Mouse (Mus musculus) layer of hippocampus, postnatal 14 days (tissue): Measurements from ENCODE around the gene Bbox1. TPM values are rescaled to one million over a fixed set of nuclear protein-coding genes. Genes with fewer than 3 reads are reported as not detected.

Source experiments
- DNase-seq, 2 experiments: peaks; one replicate each; pipeline ENCODE4 v3.0.0; 2021 to 2022; ENCODE audit warnings: low spot score in 2 of 2, mixed read lengths in 1 of 2
- total RNA-seq, 2 experiments: library from RNA; stranded (reverse); gene quantifications; 2 replicates each; pipeline ENCODE4 v1.2.3; 2021

Gene Bbox1
- total RNA-seq, 2 experiments from 2014 or later: 1.1 to 1.3 TPM

DNA sequence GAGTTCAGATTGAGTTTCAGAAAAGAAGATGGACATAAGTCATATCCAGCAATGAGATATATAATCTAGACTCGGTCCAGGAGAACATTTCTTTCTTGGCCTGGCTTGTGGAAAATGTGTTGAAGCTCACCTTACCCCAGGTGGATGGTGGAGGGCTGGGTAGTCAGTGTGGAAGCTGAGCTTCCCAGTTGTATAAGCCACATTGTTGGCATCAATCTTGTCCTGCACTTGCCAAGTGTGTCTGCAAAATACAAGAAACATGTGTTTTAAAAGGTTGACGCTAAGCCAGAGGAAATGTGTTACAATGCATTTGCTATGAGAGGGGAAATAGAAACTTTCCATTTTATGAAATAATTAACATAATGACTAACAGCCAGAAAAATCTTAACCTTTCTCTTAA lies 38.9 kb downstream of the Bbox1 start:
- DNase-seq: peak; percentile 4 to 20

DNA sequence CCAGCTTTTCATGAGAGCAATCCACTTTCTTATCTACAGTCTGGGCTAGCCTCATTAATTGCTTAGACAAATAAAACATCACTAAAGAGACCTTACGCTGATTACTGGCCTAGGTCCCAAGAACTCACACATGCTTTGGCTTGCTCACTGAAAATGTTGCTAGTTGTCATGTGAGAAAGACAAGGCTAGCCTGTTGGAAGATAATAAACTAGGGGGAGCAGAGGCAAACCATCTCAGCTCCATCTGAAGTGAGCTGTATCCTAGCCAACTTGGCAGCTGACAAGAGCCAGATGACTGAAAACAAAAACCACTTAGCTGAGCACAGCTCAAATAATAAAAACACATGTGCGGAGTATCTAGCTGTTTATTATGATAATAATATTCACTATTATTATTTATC lies 40.2 kb downstream of the Bbox1 start:
- no peak for DNase-seq

DNA sequence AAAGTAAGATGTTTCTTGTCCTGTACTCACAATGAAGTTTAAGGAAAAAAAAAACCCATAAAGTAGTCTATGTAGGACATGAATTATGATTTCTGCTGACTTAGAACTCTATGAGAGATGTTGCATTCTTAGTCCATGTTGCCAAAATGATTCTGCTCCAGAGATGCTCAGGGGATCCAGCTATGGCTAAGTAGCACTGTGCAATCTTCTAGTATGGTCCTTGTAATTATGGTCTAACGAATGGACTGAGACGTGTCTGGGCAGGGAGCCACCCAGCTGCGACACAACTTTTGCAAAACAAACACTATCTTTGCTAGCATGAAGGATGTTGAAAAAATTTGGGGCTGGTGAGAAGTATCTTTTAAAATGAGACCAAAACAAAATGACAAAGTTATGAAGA lies 45.1 kb downstream of the Bbox1 start:
- DNase-seq: no peak

DNA sequence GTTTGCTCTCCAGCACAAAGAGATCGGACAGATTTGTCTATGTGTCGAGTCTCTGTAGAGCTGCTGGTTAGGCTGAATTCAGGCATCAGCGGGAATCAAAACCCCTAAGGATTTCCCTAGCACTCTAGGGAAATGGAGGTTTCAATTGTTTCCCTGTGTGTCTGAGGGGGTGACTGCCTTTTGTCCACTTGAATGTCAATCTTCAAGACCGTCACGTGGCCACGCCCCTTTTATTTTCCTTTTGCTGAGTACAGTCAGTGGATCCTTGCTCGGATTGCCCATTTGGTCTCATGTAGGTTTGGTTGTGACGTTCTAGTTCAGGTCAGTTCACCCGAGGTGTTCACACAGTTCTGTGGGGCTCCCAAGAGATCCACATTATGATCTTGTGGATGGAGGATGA lies 82.1 kb downstream of the Bbox1 start:
- DNase-seq: no peak

DNA sequence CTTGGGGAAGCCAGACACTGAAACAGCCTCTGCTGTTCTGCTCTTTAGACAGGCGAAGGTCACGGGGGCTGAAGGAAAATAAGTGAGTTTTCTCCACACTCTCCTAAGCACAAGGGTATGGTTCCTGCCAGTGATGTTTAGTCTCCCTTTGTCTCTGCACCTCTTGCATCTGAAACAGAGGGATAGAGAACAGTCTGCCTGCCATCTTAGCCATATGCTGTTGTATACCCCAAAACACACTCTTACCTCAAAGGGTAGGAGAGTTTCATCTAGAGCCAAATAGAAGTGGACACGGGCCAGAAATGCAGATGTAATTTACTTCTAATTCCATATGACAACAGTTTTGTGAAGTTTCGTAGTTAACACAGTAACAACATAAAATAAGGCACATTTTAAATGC lies 83.6 kb downstream of the Bbox1 start:
- no peak for DNase-seq

DNA sequence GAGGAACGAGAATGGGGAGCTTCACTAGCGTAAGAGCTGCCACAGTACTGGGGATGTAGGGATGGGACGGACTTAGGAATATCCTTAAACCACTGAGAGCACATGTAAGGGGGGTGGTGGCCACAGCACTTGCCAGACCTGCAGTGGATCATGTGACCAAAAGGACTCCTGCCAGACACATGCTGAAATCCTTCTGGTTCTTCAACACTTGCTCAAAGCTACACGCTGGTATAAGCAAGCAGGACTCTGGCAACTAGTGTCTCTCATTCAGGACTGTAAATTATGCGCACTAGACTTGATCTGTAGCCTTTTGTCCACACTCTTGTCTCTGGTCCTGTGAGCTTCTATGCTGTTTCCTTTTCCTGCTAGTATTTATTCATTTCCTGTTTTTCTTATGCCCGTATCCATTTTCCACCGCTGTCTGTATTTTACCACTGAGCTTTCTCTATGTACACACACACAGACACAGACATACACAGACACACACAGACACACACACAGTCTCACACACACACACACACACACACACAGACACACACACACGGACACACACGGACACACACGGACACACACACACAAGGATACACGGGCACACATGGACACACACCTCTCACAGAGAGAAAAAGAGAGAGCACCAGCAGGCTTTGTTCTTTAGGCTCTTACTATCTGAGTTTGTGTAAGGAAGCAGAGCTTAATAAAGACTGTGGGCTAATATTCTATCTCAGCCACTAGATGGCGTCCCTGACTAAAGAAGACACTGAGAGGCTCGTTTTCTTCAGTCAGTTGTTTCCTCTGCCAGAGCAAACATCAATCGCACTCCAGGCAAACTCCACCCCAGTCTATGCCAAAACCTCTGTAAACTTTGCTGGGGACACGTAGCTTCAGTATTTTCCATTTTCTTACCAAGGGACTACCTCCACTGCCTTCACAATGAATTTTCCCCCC lies 84.9 kb downstream of the Bbox1 start:
- peak; percentile 49 to 86 for DNase-seq

DNA sequence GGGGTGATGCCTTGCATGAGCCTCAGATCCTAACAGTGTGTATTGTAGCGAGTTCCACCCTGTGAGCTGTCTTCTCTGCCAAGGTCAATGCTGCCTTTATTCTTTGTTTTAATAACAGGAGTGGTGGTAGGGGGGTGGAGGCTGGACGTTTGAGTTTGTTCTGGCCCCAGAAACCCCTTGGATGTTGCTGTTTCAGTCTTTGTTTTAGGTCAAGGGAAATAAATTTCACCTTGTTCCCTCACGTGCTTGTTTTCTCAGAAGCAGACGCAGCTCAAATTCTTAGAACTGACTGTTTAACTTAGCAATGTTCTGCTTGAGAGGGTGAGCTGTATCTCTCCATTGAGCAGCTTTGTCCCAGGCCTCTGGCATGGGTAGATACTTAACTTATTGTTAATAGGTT lies 87.9 kb downstream of the Bbox1 start:
- no peak for DNase-seq

DNA sequence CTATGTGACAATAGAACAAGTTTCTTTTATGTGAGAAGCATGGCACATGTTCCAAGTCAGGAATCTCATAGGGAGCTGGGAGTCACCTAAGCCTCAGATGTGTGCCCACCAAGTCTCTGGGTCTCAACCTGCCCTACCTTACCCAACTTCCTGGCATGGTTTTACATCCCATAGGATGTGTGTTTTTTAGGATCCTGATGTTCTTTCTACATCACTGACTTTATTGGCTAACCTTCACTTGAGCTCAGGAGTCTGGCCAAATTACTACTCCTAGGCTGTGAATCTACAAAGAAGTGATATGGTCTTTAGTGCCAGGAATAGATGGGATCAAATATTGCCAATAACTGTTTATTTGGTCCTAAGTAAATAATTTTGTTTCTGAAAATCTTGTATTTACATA lies 88.4 kb downstream of the Bbox1 start:
- no peak for DNase-seq

DNA sequence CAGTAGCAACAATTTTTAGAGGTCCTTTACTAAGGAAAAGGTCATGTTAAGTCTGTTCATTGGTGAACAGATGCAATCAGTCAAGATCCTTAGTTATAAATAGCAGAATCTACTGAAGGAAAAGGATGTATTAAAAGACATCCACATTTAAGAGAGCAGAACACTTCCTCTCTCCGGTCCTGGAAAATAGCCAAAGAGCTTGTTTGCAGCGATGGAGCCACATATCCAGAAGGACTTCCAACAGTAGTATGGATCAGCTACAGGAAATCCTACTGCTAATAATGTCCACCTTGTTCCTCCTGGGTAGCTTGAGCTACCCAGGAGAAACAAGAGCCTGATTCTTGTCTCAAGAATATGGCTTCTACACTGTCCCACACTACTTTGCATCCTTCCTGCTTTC lies 91.6 kb downstream of the Bbox1 start:
- DNase-seq: no peak

DNA sequence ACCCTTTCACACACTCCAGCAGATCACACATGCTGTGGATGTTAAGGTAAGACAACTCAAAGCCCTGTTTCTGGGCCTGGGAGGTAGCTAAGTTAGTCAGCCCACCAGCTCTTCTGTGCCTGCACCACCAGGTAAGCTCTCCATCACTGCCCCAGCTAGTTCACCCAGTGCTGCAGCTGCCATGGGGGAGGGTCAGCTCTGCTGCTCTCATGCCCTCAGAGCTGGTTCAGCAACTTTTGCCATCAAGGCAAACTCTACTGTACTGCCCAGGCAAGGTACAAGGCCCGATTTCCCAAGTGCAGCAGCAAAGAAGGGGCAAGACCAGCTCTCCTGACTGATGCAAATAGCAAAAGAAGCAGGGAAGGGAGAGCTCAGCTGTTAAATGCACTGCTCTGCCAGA lies 93.9 kb downstream of the Bbox1 start:
- no peak for DNase-seq

DNA sequence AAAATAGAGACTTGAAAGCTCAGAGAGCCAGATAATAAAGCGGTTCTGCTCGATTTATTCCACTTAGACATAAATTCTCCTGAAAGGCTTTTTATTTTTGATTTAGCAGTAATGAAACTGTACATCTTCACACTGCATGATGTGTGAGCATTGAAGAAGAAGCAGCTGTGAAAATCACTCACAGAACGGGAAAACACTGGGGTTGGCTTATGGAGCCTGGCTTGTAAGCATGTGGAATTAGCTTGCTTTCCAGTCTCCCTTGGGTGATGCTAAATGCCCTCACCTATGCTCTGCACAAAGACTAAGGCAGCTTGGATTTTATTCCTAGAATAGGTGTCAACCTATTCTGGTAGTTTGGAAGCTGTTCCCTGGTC lies 98.7 kb downstream of the Bbox1 start:
- DNase-seq: no peak

DNA sequence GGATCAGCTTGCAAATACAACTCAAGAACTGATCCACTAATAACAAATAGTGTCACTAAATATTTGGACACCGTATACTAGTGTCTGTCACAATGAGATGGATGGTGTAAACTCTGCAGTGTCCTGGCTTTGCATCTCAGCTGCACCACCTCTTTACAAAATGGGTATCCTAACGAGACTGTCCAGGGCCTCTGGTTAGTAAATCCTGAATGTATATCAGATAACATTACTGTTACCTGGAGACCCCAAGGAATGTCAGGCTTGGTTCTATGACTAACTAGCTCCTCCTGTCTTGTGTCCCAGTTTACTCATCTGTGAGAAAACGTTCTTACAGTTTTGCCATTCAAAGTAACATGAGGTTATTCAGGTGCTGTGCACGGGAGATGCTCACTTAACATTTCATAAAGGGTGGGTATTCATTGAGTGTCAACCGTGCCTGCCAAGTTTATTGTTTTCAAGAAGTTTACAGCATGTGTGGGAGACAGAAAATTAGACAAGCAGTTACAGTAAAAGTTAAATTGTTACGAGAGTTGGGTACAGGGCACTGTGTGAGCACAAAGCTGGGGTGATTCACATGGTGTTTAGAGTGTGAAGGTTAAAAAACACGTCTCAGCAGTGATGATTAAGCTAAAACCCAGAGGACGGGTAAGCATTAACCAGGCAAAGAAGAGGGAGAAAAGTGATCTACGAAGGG lies 99.2 kb downstream of the Bbox1 start:
- DNase-seq: no peak

DNA sequence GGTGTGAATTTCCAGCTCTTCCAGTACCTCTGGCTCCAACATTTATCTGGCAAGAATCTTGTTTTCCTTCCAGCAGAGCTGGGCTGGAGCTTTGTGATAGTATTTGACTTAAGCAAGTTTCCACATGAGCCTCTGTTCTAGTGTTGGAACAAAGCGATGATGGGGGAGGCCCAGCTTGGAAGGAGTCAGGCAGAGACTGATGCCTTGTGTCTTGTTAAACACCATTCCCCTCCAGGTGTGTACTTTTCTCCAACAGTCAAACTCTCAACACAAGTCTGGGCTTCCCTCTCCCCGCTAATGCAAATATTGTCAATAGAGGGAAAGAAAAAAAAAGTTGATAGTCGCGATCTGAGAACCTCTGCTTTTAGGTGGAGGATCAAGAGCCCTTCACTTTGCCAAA lies 100.1 kb downstream of the Bbox1 start:
- DNase-seq: no peak

Other genes with a start within 250 kb of the Bbox1 start
- 1 to 10 TPM; 3.3 to 3.6 TPM for gene Fibin, start 48.6 kb upstream of the Bbox1 start, total RNA-seq